Mouse (Mus musculus) lung, postnatal 0 days (tissue): ENCODE measurements around the gene Rtkn2. TPM values are rescaled to one million over a fixed set of nuclear protein-coding genes. Genes with fewer than 3 reads are reported as not detected.

Experiments
- ATAC-seq: fragments of 200-750 bp; cut with Nextera tagmentation; 2 replicates; pipeline ENCODE4 v1.8.0; 2017; ENCODE audit warnings: moderate library complexity
- DNase-seq: peaks from one replicate; pipeline ENCODE4 v3.0.0-alpha.2; 2016; ENCODE audit warnings: low spot score
- H3K27ac ChIP-seq: fragments of 300-500 bp; sonication (generic); 2 replicates; pipeline ENCODE4 v1.5.1; 2014; ENCODE audit warnings: antibody characterized with exemption, mild to moderate bottlenecking, low read length, mixed read lengths
- H3K27me3 ChIP-seq: fragments of 300-500 bp; sonication (generic); replicated peaks from 2 replicates; pipeline ENCODE4 v1.6.1; 2014; ENCODE audit warnings: low read length, mixed read lengths; ENCODE audit not compliant: insufficient read depth
- H3K36me3 ChIP-seq: fragments of 300-500 bp; sonication (generic); 2 replicates; pipeline ENCODE4 v1.6.1; 2014; ENCODE audit warnings: low read length, mixed read lengths; ENCODE audit not compliant: insufficient read depth
- H3K4me1 ChIP-seq: fragments of 300-500 bp; sonication (generic); 2 replicates; pipeline ENCODE4 v1.6.1; 2014; ENCODE audit warnings: antibody characterized with exemption, low read depth, low read length, mixed read lengths; ENCODE audit not compliant: insufficient read depth
- H3K4me2 ChIP-seq: fragments of 300-500 bp; sonication (generic); replicated peaks from 2 replicates; pipeline ENCODE4 v1.6.1; 2014; ENCODE audit warnings: low read depth, mild to moderate bottlenecking, low read length, moderate library complexity, mixed read lengths
- H3K4me3 ChIP-seq: fragments of 300-500 bp; sonication (generic); 2 replicates; pipeline ENCODE4 v1.5.1; 2014; ENCODE audit warnings: low read depth, low read length
- H3K9ac ChIP-seq: fragments of 300-500 bp; sonication (generic); replicated peaks from 2 replicates; pipeline ENCODE4 v1.6.1; 2014; ENCODE audit warnings: low read depth, mild to moderate bottlenecking
- H3K9me3 ChIP-seq: fragments of 300-500 bp; sonication (generic); 2 replicates; pipeline ENCODE4 v1.6.1; 2016; ENCODE audit warnings: low read length, mixed read lengths
- CTCF ChIP-seq: IDR thresholded peaks from 2 replicates; pipeline ENCODE4 v1.5.1; 2016; ENCODE audit warnings: antibody characterized with exemption, mild to moderate bottlenecking
- EP300 ChIP-seq: IDR thresholded peaks from 2 replicates; pipeline ENCODE4 v1.6.1; 2016; ENCODE audit warnings: antibody characterized with exemption, mild to moderate bottlenecking, control low read depth
- WGBS: fragments of 180-500 bp; shearing (Covaris S2); extraction: QIAGEN DNeasy Blood & Tissue Kit; methylation state at CpG from one replicate; pipeline ENCODE4 v1.1.7; 2014; 5-methylcytosine and 5-hydroxymethylcytosine counted together
- polyA plus RNA-seq: library from polyadenylated mRNA; unstranded; fragments of >200 nt; fragmentation: Nextera tagmentation; extraction: Ambion mirVana; gene quantifications from 2 replicates; pipeline ENCODE4 v1.2.1, GENCODE M21; 2015

Gene Rtkn2
- polyA plus RNA-seq, 1 experiment from 2014 or later, result 207 TPM

DNA sequence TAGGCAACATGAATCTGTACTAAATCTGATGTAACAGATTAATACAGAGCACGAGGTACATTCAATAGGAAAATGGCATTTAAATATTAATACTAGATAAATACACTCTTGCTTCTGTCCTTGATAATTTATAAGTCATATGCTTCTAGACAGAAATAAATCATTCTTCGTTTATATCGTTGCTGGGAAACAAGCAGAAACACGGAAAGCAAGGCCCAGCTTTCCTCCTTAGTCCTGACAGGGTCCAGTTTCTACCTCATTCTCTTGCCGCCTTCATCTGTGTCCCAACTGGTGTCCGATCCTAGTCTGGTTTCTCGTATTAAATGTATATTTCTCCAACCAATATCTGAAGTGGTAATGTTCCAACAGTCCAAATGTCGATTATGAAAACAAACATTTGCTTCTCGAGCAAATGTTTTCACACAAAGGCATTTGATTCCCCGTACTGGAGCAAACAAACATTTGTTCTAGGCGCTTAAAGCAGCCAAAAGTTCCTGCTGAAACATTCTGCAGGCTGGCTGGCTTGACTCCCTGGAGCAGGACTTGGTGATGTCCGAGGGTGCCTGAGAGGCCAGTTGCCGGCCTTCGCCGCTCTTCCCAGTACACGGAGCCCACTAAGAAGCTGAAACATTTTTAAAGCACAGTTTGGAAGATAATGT lies 81.3 kb downstream of the Rtkn2 start:
- no peak overlapping the region for H3K9ac ChIP-seq
- no peaks in the 10 kb centered on the region for H3K9me3 ChIP-seq
- 31% methylated on average over 16 of the region's 16 CpGs for WGBS
- DNase-seq (peak; percentile 57), ATAC-seq (no peak)
- H3K27ac ChIP-seq, result peak overlapping the region; percentile 79
- no peaks in the 10 kb centered on the region for H3K36me3 ChIP-seq
- TF ChIP-seq EP300 (no peak), CTCF (no peak)
- H3K4me2 ChIP-seq, result no peak overlapping the region
- no peak overlapping the region for H3K4me3 ChIP-seq
- no peaks in the 10 kb centered on the region for H3K4me1 ChIP-seq
- H3K27me3 ChIP-seq, result no peaks in the 10 kb centered on the region

DNA sequence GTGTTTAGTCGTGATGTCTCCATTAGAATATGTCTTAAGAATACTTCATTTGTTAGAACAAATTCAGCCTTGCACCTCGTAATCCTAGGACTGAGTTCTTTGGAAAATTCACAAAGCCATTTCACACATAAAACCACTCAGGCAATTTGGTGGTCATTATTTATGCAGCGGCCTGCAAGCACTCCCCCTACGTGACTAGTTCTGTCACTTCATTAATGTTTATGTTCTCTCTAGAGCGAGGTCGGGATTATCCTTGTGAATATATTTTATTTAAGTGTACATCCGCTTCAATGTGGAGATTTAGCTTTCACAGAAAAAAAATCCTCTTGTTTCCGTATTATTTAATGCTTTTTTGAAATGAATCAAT lies 81.9 kb downstream of the Rtkn2 start:
- Histone ChIP-seq H3K27me3 (no peaks in the 10 kb centered on the region), H3K9ac (no peak overlapping the region), H3K4me2 (no peak overlapping the region), H3K9me3 (no peaks in the 10 kb centered on the region), H3K4me3 (no peak overlapping the region), H3K4me1 (no peaks in the 10 kb centered on the region), H3K27ac (peak overlapping the region; percentile 79), H3K36me3 (no peaks in the 10 kb centered on the region)
- no peak for TF ChIP-seq CTCF
- TF ChIP-seq EP300, result no peak
- WGBS, result 52% methylated on average over 8 of the region's 8 CpGs
- ATAC-seq (no peak), DNase-seq (peak; percentile 26)

DNA sequence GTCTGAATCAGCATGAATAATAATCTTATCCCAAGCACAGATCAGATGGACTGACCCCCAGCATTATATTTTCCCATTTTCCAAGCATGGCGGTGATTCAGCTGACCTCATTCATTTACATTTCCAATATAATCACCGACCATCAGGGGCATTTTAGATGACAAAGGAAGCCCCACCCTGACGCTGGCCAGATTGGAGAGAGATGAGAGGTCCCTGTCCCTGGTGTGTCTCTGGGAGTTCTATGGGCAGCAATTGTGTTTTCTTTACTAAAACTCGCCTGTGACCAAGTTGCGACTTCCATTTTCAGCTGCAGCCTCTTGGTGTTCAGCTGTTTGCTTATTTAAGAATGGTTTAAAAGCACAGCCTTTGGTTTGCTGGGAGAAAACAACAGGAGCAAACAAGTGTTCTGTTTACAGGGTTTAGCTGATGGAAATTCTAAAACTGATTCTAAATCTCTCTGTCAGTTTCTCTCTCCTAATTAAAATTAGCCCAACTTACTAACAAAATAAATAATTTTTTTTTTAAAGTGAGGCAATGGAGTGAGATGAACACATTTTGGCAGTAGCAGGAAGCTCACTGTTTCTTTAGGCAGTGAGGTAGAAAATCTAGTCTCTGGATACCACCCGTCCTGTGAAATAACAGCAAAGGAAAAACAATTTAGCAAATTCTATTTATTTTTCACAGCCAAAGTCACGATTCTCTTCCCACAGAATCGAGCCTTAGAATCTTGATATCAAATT lies 84.6 kb downstream of the Rtkn2 start:
- no peak overlapping the region for H3K4me2 ChIP-seq
- H3K36me3 ChIP-seq, result no peaks in the 10 kb centered on the region
- no peaks in the 10 kb centered on the region for H3K27me3 ChIP-seq
- H3K27ac ChIP-seq, result 0 out of 2 replicates have a peak overlapping the region, but pooled peaks have one; percentile 11
- H3K9me3 ChIP-seq, result no peaks in the 10 kb centered on the region
- WGBS, result 46% methylated on average over 8 of the region's 8 CpGs
- H3K9ac ChIP-seq, result no peak overlapping the region
- ATAC-seq (peak; percentile 19; the same call in 1 of the 2 replicates), DNase-seq (peak; percentile 34)
- no peak overlapping the region for H3K4me3 ChIP-seq
- no peaks in the 10 kb centered on the region for H3K4me1 ChIP-seq
- TF ChIP-seq EP300, result peak; percentile 19; the same call in 1 of the 2 replicates
- no peak for TF ChIP-seq CTCF

DNA sequence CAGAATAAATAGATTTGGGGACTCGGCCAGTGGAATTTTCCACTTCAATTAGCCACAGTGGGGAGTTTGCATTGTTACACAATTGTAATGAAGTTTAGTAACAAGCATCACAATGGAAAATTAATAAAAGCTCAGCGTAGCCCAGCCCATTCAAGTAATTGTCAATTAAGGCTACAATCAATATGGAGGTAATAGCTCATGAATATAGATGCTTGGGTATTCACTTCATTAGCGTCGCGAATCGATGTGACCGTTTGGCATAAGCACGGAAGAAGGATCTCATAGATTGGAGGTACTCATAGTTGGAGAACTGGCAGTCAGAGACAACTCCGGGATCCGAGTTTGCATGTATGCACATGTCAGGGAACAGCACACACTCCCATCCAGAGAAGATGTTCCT lies 85.2 kb downstream of the Rtkn2 start:
- WGBS, result 92% methylated on average over 10 of the region's 10 CpGs
- Histone ChIP-seq H3K4me1 (no peaks in the 10 kb centered on the region), H3K27ac (no peak overlapping the region), H3K27me3 (no peaks in the 10 kb centered on the region), H3K4me3 (no peak overlapping the region), H3K9ac (no peak overlapping the region), H3K4me2 (no peak overlapping the region), H3K36me3 (no peaks in the 10 kb centered on the region), H3K9me3 (no peaks in the 10 kb centered on the region)
- TF ChIP-seq EP300 (no peak), CTCF (no peak)
- DNase-seq (no peak), ATAC-seq (no peak)

DNA sequence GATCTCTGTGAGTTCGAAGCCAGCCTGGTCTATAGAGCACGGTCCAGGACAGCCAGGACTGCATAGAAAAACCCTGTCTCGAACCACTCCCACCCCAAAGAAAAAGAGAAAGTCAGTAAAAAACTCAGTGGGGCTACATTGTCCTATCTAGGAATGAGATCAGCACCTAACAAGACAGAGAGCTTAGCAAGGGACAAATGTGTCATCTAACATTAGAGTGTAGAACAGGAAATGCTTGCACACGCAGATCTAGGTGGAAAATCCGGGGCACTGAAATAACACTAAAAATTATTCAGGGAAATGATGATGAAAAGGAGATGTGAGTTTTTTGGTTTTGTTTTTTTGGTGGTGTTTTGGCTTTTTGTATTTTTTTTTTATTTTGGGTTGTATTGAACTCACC lies 86.8 kb downstream of the Rtkn2 start:
- Histone ChIP-seq H3K9ac (no peak overlapping the region), H3K4me3 (no peak overlapping the region), H3K27ac (no peak overlapping the region), H3K36me3 (no peaks in the 10 kb centered on the region), H3K9me3 (no peaks in the 10 kb centered on the region), H3K4me1 (no peaks in the 10 kb centered on the region), H3K4me2 (no peak overlapping the region), H3K27me3 (no peaks in the 10 kb centered on the region)
- TF ChIP-seq EP300 (no peak), CTCF (no peak)
- ATAC-seq (no peak), DNase-seq (no peak)
- WGBS, result 80% methylated on average over 5 of the region's 5 CpGs

DNA sequence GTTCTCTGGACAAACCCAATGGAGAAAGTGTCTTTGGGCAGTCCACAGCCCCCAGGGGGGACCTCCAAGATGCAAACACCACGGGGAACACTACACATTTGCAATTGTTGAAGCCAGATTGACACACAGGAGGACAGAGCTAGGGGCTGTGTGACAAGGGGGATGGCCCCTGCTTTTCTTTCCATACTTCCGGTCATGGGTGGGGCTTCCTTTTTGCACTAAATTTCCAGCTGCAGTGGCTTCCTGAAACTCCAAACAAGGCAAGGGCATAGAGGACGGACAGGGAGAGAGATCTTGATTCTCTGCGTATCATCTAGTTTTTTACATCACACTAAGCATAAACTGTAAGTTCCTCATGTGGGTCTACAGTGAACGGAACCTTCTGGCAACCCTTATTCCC lies 88.6 kb downstream of the Rtkn2 start:
- ATAC-seq (no peak; the same call in 1 of the 2 replicates), DNase-seq (no peak)
- TF ChIP-seq EP300 (no peak), CTCF (no peak)
- no peak overlapping the region for H3K9ac ChIP-seq
- no peak overlapping the region for H3K4me2 ChIP-seq
- no peaks in the 10 kb centered on the region for H3K27me3 ChIP-seq
- H3K4me3 ChIP-seq, result no peak overlapping the region
- H3K4me1 ChIP-seq, result no peaks in the 10 kb centered on the region
- no peaks in the 10 kb centered on the region for H3K9me3 ChIP-seq
- H3K27ac ChIP-seq, result no peak overlapping the region
- no peaks in the 10 kb centered on the region for H3K36me3 ChIP-seq
- WGBS, result 57% methylated on average over 5 of the region's 5 CpGs
